Mouse (Mus musculus): ENCODE data around the gene Alox8. TPM values are rescaled to one million over a fixed set of nuclear protein-coding genes. Genes with fewer than 3 reads are reported as not detected.

The Alox8 gene
- polyA plus RNA-seq, 1 experiment, result not detected

DNA sequence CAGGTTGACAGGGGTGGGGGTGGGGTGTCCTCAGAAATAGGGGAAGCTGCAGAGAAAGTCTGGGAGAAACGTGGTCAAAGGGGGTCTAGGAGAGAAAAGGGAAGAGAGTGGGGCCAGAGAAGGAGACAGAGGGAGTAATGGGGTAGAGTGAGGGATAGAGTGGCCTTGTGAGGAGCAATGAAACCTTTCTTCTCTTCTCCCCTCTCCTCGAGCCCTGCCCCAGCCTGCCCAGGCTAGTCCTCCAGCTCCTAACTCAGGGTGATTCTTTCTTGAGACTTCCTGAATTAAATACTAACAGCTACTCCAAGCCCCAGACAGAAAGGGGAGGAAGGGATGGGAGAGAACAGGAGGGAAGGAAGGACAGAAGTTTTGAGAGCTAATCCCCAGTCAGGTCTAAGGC is 21.0 kb upstream of the Alox8 start:
- Histone ChIP-seq H3K27me3 (ENCODE audit: control insufficient read depth, insufficient read depth, low read length, poor library complexity, severe bottlenecking) (0 out of 2 replicates have a peak, but pooled peaks cover 1% of the 10 kb centered on the region), H3K36me3 (ENCODE audit: control insufficient read depth, insufficient read depth, low read length, poor library complexity, severe bottlenecking) (no peaks in the 10 kb centered on the region), H3K9ac (ENCODE audit: low read depth, poor library complexity, severe bottlenecking) (no peak overlapping the region), H3K27ac (ENCODE audit: insufficient read depth, low read length) (no peak overlapping the region), H3K4me3 (ENCODE audit: low read depth, low read length) (no peak overlapping the region), H3K9me3 (replicated peaks; ENCODE audit: control insufficient read depth, insufficient read depth, low read length, poor library complexity, severe bottlenecking) (no peaks in the 10 kb centered on the region), H3K4me1 (ENCODE audit: control insufficient read depth, insufficient read depth, low read length) (no peaks in the 10 kb centered on the region)
- no peak for TF ChIP-seq EP300 (IDR thresholded peaks at IDR 0.05; ENCODE audit: insufficient read depth, low read depth, low read length)
- TF ChIP-seq CTCF (IDR thresholded peaks at IDR 0.05; ENCODE audit: low read depth, low read length), result no peak
- TF ChIP-seq POLR2A (IDR thresholded peaks at IDR 0.05; ENCODE audit: insufficient read depth, low read length), result no peak

DNA sequence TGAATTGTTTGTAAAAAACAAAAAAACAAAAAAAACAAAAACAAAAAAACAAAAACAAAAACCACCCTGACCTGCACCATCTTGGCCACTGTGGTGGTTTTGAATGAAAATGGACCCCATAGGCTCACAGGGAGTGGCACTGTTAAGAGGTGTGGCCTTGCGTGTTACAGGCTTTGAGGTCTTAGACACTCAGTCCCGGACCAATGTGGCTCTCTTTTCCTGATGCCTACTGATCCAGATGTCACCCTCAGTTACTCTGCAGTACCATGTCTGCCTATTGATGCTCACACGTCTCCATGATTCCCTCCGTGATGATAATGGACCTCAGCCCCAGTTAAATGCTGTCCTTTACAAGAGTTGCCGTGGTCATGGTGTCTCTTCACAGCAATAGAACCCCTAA is 19.8 kb upstream of the Alox8 start:
- 0 out of 2 replicates have a peak, but pooled peaks cover 1% of the 10 kb centered on the region for H3K27me3 ChIP-seq (ENCODE audit: control insufficient read depth, insufficient read depth, low read length, poor library complexity, severe bottlenecking)
- no peak overlapping the region for H3K27ac ChIP-seq (ENCODE audit: insufficient read depth, low read length)
- no peak for TF ChIP-seq EP300 (IDR thresholded peaks at IDR 0.05; ENCODE audit: insufficient read depth, low read depth, low read length)
- no peak for TF ChIP-seq POLR2A (IDR thresholded peaks at IDR 0.05; ENCODE audit: insufficient read depth, low read length)
- no peak for TF ChIP-seq CTCF (IDR thresholded peaks at IDR 0.05; ENCODE audit: low read depth, low read length)
- H3K9ac ChIP-seq (ENCODE audit: low read depth, poor library complexity, severe bottlenecking), result no peak overlapping the region
- no peaks in the 10 kb centered on the region for H3K9me3 ChIP-seq (replicated peaks; ENCODE audit: control insufficient read depth, insufficient read depth, low read length, poor library complexity, severe bottlenecking)
- H3K4me3 ChIP-seq (ENCODE audit: low read depth, low read length), result no peak overlapping the region
- no peaks in the 10 kb centered on the region for H3K4me1 ChIP-seq (ENCODE audit: control insufficient read depth, insufficient read depth, low read length)
- no peaks in the 10 kb centered on the region for H3K36me3 ChIP-seq (ENCODE audit: control insufficient read depth, insufficient read depth, low read length, poor library complexity, severe bottlenecking)

DNA sequence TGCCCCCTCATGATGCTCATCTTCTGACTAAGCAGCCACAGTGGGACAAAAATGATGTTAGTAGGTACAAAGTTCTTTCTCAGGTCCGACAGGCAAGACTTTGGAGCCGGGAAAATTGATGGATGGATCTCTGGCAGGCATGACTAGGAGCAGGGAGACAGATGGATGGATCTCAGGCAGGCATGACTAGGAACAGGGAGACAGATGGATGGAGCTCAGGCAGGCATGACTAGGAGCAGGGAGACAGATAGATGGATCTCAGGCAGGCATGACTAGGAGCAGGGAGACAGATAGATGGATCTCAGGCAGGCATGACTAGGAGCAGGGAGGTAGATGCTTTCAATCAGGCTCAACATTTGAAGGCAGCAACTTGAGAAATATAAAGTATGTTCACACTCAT is 13.8 kb upstream of the Alox8 start:
- no peaks in the 10 kb centered on the region for H3K4me1 ChIP-seq (ENCODE audit: control insufficient read depth, insufficient read depth, low read length)
- H3K27me3 ChIP-seq (ENCODE audit: control insufficient read depth, insufficient read depth, low read length, poor library complexity, severe bottlenecking), result no peaks in the 10 kb centered on the region
- TF ChIP-seq EP300 (IDR thresholded peaks at IDR 0.05; ENCODE audit: insufficient read depth, low read depth, low read length) (no peak), CTCF (IDR thresholded peaks at IDR 0.05; ENCODE audit: low read depth, low read length) (no peak), POLR2A (IDR thresholded peaks at IDR 0.05; ENCODE audit: insufficient read depth, low read length) (no peak)
- H3K9ac ChIP-seq (ENCODE audit: low read depth, poor library complexity, severe bottlenecking), result no peak overlapping the region
- H3K27ac ChIP-seq (ENCODE audit: insufficient read depth, low read length), result no peak overlapping the region
- no peaks in the 10 kb centered on the region for H3K36me3 ChIP-seq (ENCODE audit: control insufficient read depth, insufficient read depth, low read length, poor library complexity, severe bottlenecking)
- H3K9me3 ChIP-seq (replicated peaks; ENCODE audit: control insufficient read depth, insufficient read depth, low read length, poor library complexity, severe bottlenecking), result no peaks in the 10 kb centered on the region
- H3K4me3 ChIP-seq (ENCODE audit: low read depth, low read length), result no peak overlapping the region

DNA sequence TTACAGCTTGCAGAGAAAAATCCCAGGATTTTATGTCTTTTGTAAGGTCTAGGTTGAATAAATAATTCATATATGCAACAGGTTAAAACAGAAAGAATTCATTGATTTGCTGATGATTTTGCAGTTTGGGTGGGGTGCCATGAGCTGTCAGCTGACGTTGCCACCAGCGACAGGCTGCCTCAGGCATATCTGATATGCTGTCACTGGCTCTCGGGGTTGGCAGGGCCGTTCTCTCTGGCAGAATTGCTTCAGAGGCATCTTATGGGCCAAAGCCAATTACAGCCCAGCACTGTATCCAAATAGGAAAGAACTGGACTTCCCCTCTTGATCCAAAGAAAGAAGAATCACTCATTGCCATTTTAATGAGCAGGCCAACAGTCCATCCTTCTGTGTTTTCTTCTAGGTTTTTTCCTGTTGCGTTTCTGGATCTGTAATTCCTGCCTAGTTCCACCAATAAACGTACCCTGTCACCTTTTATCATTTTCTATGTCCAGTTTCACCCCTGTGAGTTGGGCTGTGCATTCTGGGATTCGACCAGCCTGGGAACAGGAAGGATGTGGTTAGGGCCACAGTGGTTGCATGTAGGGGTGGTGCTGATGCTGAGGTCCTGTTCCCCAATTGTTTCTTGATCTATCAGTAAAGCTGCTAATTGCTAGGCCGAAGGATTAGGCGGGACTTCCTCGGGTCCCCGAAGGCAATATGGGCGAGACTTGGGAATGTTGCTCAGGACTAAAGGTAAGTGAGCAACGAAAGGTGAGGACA is 5.0 kb upstream of the Alox8 start:
- H3K4me3 ChIP-seq (ENCODE audit: low read depth, low read length), result no peak overlapping the region
- H3K36me3 ChIP-seq (ENCODE audit: control insufficient read depth, insufficient read depth, low read length, poor library complexity, severe bottlenecking), result no peaks in the 10 kb centered on the region
- H3K27me3 ChIP-seq (ENCODE audit: control insufficient read depth, insufficient read depth, low read length, poor library complexity, severe bottlenecking), result no peaks in the 10 kb centered on the region

DNA sequence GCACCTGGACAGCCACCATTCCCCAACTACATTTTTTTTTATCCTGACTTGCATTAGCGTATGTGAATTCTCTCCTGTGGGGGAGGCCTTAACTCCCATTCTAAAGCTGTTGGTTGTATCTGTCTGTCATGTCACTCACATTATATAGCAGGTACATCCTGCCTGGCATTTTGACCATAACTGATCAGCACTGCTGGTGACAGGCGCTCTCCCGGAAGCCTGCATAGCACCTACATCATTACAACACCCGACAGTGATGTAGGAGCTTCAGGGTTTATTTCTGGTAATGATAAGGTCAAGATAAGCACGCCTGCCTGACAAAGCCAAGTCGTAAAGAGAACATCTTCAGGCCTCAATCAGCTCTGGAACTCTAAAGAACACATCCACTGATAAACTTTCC is 2.6 kb upstream of the Alox8 start:
- Histone ChIP-seq H3K27ac (ENCODE audit: insufficient read depth, low read length) (no peak overlapping the region), H3K27me3 (ENCODE audit: control insufficient read depth, insufficient read depth, low read length, poor library complexity, severe bottlenecking) (no peaks in the 10 kb centered on the region), H3K36me3 (ENCODE audit: control insufficient read depth, insufficient read depth, low read length, poor library complexity, severe bottlenecking) (no peaks in the 10 kb centered on the region), H3K9ac (ENCODE audit: low read depth, poor library complexity, severe bottlenecking) (no peak overlapping the region), H3K4me3 (ENCODE audit: low read depth, low read length) (no peak overlapping the region), H3K4me1 (ENCODE audit: control insufficient read depth, insufficient read depth, low read length) (no peaks in the 10 kb centered on the region), H3K9me3 (replicated peaks; ENCODE audit: control insufficient read depth, insufficient read depth, low read length, poor library complexity, severe bottlenecking) (no peaks in the 10 kb centered on the region)
- no peak for TF ChIP-seq CTCF (IDR thresholded peaks at IDR 0.05; ENCODE audit: low read depth, low read length)
- no peak for TF ChIP-seq EP300 (IDR thresholded peaks at IDR 0.05; ENCODE audit: insufficient read depth, low read depth, low read length)
- TF ChIP-seq POLR2A (IDR thresholded peaks at IDR 0.05; ENCODE audit: insufficient read depth, low read length), result no peak

More for the DNA sequence above, 5.0 kb upstream of the Alox8 start:
- TF ChIP-seq POLR2A (IDR thresholded peaks at IDR 0.05; ENCODE audit: insufficient read depth, low read length) (no peak), EP300 (IDR thresholded peaks at IDR 0.05; ENCODE audit: insufficient read depth, low read depth, low read length) (no peak), CTCF (IDR thresholded peaks at IDR 0.05; ENCODE audit: low read depth, low read length) (no peak)
- Histone ChIP-seq H3K4me1 (ENCODE audit: control insufficient read depth, insufficient read depth, low read length) (no peaks in the 10 kb centered on the region), H3K9ac (ENCODE audit: low read depth, poor library complexity, severe bottlenecking) (no peak overlapping the region), H3K9me3 (replicated peaks; ENCODE audit: control insufficient read depth, insufficient read depth, low read length, poor library complexity, severe bottlenecking) (no peaks in the 10 kb centered on the region), H3K27ac (ENCODE audit: insufficient read depth, low read length) (no peak overlapping the region)

DNA sequence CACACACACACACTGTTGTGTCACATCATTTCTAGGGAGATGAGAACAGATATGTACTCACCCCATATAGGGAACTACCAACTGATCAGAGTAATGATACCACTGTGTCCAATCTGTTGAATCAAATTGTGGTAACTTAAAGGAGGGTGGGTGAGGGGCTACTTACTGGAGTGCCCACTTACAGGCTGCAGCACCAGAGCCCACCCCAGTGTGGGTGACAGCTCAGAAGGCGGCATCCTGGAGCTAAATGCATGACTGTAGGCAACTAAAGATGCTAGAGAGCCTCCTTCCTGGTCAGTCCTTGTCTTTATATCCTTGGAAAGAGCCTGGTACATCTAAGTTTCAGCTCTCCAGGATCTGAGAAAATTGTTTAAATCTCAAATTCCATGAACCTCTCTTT is 1.6 kb upstream of the Alox8 start:
- Histone ChIP-seq H3K36me3 (ENCODE audit: control insufficient read depth, insufficient read depth, low read length, poor library complexity, severe bottlenecking) (no peaks in the 10 kb centered on the region), H3K27ac (ENCODE audit: insufficient read depth, low read length) (no peak overlapping the region), H3K9ac (ENCODE audit: low read depth, poor library complexity, severe bottlenecking) (no peak overlapping the region), H3K9me3 (replicated peaks; ENCODE audit: control insufficient read depth, insufficient read depth, low read length, poor library complexity, severe bottlenecking) (no peaks in the 10 kb centered on the region), H3K4me3 (ENCODE audit: low read depth, low read length) (no peak overlapping the region), H3K27me3 (ENCODE audit: control insufficient read depth, insufficient read depth, low read length, poor library complexity, severe bottlenecking) (no peaks in the 10 kb centered on the region), H3K4me1 (ENCODE audit: control insufficient read depth, insufficient read depth, low read length) (no peaks in the 10 kb centered on the region)
- TF ChIP-seq CTCF (IDR thresholded peaks at IDR 0.05; ENCODE audit: low read depth, low read length) (no peak), POLR2A (IDR thresholded peaks at IDR 0.05; ENCODE audit: insufficient read depth, low read length) (no peak), EP300 (IDR thresholded peaks at IDR 0.05; ENCODE audit: insufficient read depth, low read depth, low read length) (no peak)
